Mouse (Mus musculus) erythroblast, adult 5-6 weeks (primary cell): Measurements from ENCODE around the gene Gm27027. TPM values are rescaled to one million over a fixed set of nuclear protein-coding genes. Genes with fewer than 3 reads are reported as not detected.

ENCODE experiments used
- ATAC-seq: replicated peaks from 2 replicates; pipeline ENCODE4 v1.8.0; 2016; ENCODE audit warnings: moderate number of reproducible peaks, mild to moderate bottlenecking, moderate TSS enrichment, inconsistent platforms; ENCODE audit not compliant: poor library complexity, low FRiP score, severe bottlenecking
- total RNA-seq, 2 experiments: library from RNA; stranded (forward) in 1 of 2; stranded (reverse) in 1 of 2; fragments of 150-400 nt in 1 of 2; fragments of 200-764, 138-1000 nt in 1 of 2; gene quantifications; 2 replicates each; pipeline versions ENCODE4 v1.2.3 to v1.2.4; 2015 to 2017; ENCODE audit warnings: low replicate concordance in 2 of 2

Gene Gm27027
- total RNA-seq, 2 experiments from 2014 or later, result not detected

- no peak for ATAC-seq
Observed at GRCm38 (mm10) chr2:93979249-93980120, 16.7 kb downstream of the Gm27027 start.

GRCm38 (mm10) chr2:93976436-93977252 lies 19.5 kb downstream of the Gm27027 start:
- no peak for ATAC-seq

- ATAC-seq, result no peak
Observed at GRCm38 (mm10) chr2:93975526-93976435, 20.4 kb downstream of the Gm27027 start.

GRCm38 (mm10) chr2:93975041-93975440 lies 21.1 kb downstream of the Gm27027 start:
- no peak for ATAC-seq

- ATAC-seq, result no peak
Observed at GRCm38 (mm10) chr2:93971647-93972046, 24.5 kb downstream of the Gm27027 start.

- ATAC-seq, result no peak
Observed at GRCm38 (mm10) chr2:93964494-93965160, 31.5 kb downstream of the Gm27027 start.

- ATAC-seq, result no peak
Observed at GRCm38 (mm10) chr2:93963802-93964201, 32.4 kb downstream of the Gm27027 start.

GRCm38 (mm10) chr2:93961716-93962115 lies 34.4 kb downstream of the Gm27027 start:
- no peak for ATAC-seq

- no peak for ATAC-seq
Observed at GRCm38 (mm10) chr2:93959346-93959745, 36.8 kb downstream of the Gm27027 start.

GRCm38 (mm10) chr2:93958216-93958615 lies 37.9 kb downstream of the Gm27027 start:
- ATAC-seq, result no peak

- no peak for ATAC-seq
Observed at GRCm38 (mm10) chr2:93957785-93958175, 38.4 kb downstream of the Gm27027 start.

- ATAC-seq, result no peak
Observed at GRCm38 (mm10) chr2:93956908-93957784, 39.0 kb downstream of the Gm27027 start, which contains the start of gene Gm13889. Gene Gm13889 (minus strand): TSS chr2:93957201.

GRCm38 (mm10) chr2:93956331-93956801 lies 39.8 kb downstream of the Gm27027 start:
- no peak for ATAC-seq

GRCm38 (mm10) chr2:93955886-93956285 lies 40.3 kb downstream of the Gm27027 start:
- ATAC-seq, result no peak

- ATAC-seq, result no peak
Observed at GRCm38 (mm10) chr2:93954781-93955578, 41.2 kb downstream of the Gm27027 start.

GRCm38 (mm10) chr2:93953726-93954125 lies 42.4 kb downstream of the Gm27027 start:
- no peak for ATAC-seq

GRCm38 (mm10) chr2:93946976-93947375 lies 49.2 kb downstream of the Gm27027 start:
- ATAC-seq, result no peak
